Mouse (Mus musculus): Measurements from ENCODE around the gene Zfp36l2. TPM values are rescaled to one million over a fixed set of nuclear protein-coding genes. Genes with fewer than 3 reads are reported as not detected.

Zfp36l2 gene
- total and polyA plus RNA-seq, 3 experiments, result 68.5 to 174 (median 93.6) TPM

GRCm38 (mm10) chr17:84194282-84195002, 6.7 kb upstream of the Zfp36l2 start:
- peaks cover 0 to 9% of the 10 kb centered on the region in 2 experiments; a peak in 2 of 4 replicates for H3K36me3 ChIP-seq (ENCODE audit: control insufficient read depth in 1 of 2, insufficient read depth in 2 of 2, low read length in 2 of 2)
- H3K27ac ChIP-seq (ENCODE audit: control insufficient read depth, low read depth, low read length), result no peak overlapping the region
- peaks cover 6 to 14% of the 10 kb centered on the region in 2 experiments for H3K4me1 ChIP-seq (ENCODE audit: control insufficient read depth in 1 of 2, insufficient read depth in 2 of 2, low read length in 2 of 2)
- H3K9me3 ChIP-seq (replicated peaks; ENCODE audit: insufficient read depth, low read length), result no peaks in the 10 kb centered on the region
- no peaks in the 10 kb centered on the region for H3K27me3 ChIP-seq (ENCODE audit: control insufficient read depth in 1 of 2, insufficient read depth in 2 of 2, low read length in 2 of 2)
- no peak overlapping the region for H3K4me3 ChIP-seq (ENCODE audit: control insufficient read depth in 1 of 2, insufficient read depth in 1 of 2, low read depth in 2 of 2, low read length in 2 of 2)
- no peak for DNase-seq (ENCODE audit: low read depth, low spot score)
- H3K9ac ChIP-seq (ENCODE audit: control insufficient read depth, low read depth, low read length, poor library complexity, severe bottlenecking), result no peak overlapping the region
- H3K79me2 ChIP-seq (ENCODE audit: control insufficient read depth, insufficient read depth, low read length, poor library complexity), result peaks cover 7% of the 10 kb centered on the region
- TF ChIP-seq BHLHE40 (IDR thresholded peaks at IDR 0.05; ENCODE audit: borderline replicate concordance, low read depth, low read length), result no peak
- no peak for TF ChIP-seq CHD1 (IDR thresholded peaks at IDR 0.05; ENCODE audit: low read depth, low read length)
- TF ChIP-seq TAL1 (IDR thresholded peaks at IDR 0.05; ENCODE audit: low read length), result no peak
- TF ChIP-seq ELF1 (IDR thresholded peaks at IDR 0.05; ENCODE audit: low read depth, low read length), result no peak
- TF ChIP-seq RAD21 (IDR thresholded peaks at IDR 0.05; ENCODE audit: low read depth, low read length), result no peak

DNA sequence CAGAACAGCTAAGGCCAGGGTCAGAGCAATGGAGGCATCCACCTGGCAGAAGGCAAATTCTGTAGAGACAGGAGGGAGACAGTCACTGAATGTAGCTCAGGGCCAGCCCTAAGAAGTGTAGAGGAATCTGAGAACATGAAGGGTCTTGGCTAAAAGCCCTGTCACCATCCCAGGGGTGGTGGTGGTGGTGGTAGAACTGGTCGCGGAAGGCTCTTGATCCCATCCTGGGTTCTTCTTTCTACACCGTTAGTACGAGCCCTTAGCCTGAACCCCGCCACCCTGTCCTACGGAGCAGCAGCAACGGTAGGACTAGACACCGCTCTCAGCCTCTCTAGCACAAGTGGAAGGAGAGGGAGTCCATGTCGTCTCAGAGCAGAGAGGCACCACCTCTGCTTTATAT, 5.7 kb upstream of the Zfp36l2 start:
- Histone ChIP-seq H3K4me3 (ENCODE audit: control insufficient read depth in 1 of 2, insufficient read depth in 1 of 2, low read depth in 2 of 2, low read length in 2 of 2) (no peak overlapping the region), H3K4me1 (ENCODE audit: control insufficient read depth in 1 of 2, insufficient read depth in 2 of 2, low read length in 2 of 2) (peaks cover 10 to 23% of the 10 kb centered on the region in 2 experiments), H3K79me2 (ENCODE audit: control insufficient read depth, insufficient read depth, low read length, poor library complexity) (peaks cover 17% of the 10 kb centered on the region), H3K9me3 (replicated peaks; ENCODE audit: insufficient read depth, low read length) (no peaks in the 10 kb centered on the region), H3K9ac (ENCODE audit: control insufficient read depth, low read depth, low read length, poor library complexity, severe bottlenecking) (no peak overlapping the region), H3K27me3 (ENCODE audit: control insufficient read depth in 1 of 2, insufficient read depth in 2 of 2, low read length in 2 of 2) (no peaks in the 10 kb centered on the region), H3K27ac (ENCODE audit: control insufficient read depth, low read depth, low read length) (no peak overlapping the region), H3K36me3 (ENCODE audit: control insufficient read depth in 1 of 2, insufficient read depth in 2 of 2, low read length in 2 of 2) (peaks cover 0 to 13% of the 10 kb centered on the region in 2 experiments; a peak in 2 of 4 replicates)
- no peak for DNase-seq (ENCODE audit: low read depth, low spot score)
- no peak for TF ChIP-seq E2F4 (IDR thresholded peaks at IDR 0.05; ENCODE audit: borderline replicate concordance, low read depth, low read length)
- TF ChIP-seq EP300 (IDR thresholded peaks at IDR 0.05; ENCODE audit: low read depth in 1 of 2, low read length in 2 of 2), result no peak
- TF ChIP-seq TAL1 (IDR thresholded peaks at IDR 0.05; ENCODE audit: low read length), result no peak
- TF ChIP-seq ZC3H11A (IDR thresholded peaks at IDR 0.05; ENCODE audit: low read depth, low read length), result no peak
- no peak for TF ChIP-seq NELFE (IDR thresholded peaks at IDR 0.05; ENCODE audit: low read depth, low read length)
- TF ChIP-seq TBP (IDR thresholded peaks at IDR 0.05; ENCODE audit: low read depth, low read length), result no peak
- no peak for TF ChIP-seq MXI1 (IDR thresholded peaks at IDR 0.05; ENCODE audit: low read depth, low read length)
- TF ChIP-seq USF1 (IDR thresholded peaks at IDR 0.05; ENCODE audit: low read depth, low read length), result no peak
- no peak for TF ChIP-seq KAT2A (conservative IDR thresholded peaks at IDR 0.05; ENCODE audit: low read depth, low read length)
- TF ChIP-seq POLR2AphosphoS2 (IDR thresholded peaks at IDR 0.05; ENCODE audit: low read length), result no peak
- TF ChIP-seq UBTF (IDR thresholded peaks at IDR 0.05; ENCODE audit: borderline replicate concordance, insufficient read depth, low read depth, low read length), result no peak
- TF ChIP-seq MYB (IDR thresholded peaks at IDR 0.05; ENCODE audit: low read depth, low read length), result no peak
- no peak for TF ChIP-seq JUND (IDR thresholded peaks at IDR 0.05; ENCODE audit: low read depth, low read length)
- no peak for TF ChIP-seq RAD21 (IDR thresholded peaks at IDR 0.05; ENCODE audit: low read depth, low read length)
- no peak for TF ChIP-seq NRF1 (IDR thresholded peaks at IDR 0.05; ENCODE audit: insufficient read depth, low read depth, low read length, poor library complexity, severe bottlenecking)
- TF ChIP-seq ZKSCAN1 (IDR thresholded peaks at IDR 0.05; ENCODE audit: low read depth, low read length), result no peak
- TF ChIP-seq ELF1 (IDR thresholded peaks at IDR 0.05; ENCODE audit: low read depth, low read length), result no peak
